Mouse (Mus musculus) layer of hippocampus, adult 11-12 months (tissue): ENCODE data around the gene Atxn2.

Experiments
- DNase-seq: peaks from one replicate; pipeline ENCODE4 v3.0.0; 2022; ENCODE audit warnings: low spot score

Gene Atxn2

GRCm38 (mm10) chr5:121861964-121862363, 150.8 kb downstream of the Atxn2 start:
- DNase-seq = no peak

DNA sequence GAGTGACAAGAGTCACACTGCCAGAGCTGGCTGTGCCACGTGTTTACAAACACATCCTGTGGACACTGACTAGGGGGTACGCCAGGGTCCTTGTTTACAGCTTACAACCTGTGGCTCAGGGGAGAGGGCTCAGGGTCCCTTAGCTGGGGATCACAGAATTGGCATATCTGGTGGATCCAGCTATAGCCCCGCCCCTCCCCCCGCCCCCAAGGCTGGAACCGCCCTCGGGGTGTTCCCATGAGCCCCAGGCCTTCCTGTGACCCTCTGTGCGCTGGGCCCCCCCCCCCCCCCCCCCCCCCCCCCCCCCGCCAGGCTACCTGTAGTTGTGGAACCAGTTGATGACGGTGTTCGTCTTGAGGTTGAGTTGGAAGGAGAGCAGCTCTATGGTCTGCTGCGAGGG, 153.2 kb downstream of the Atxn2 start:
- no peak for DNase-seq
